Mouse (Mus musculus): Measurements from ENCODE around the gene Slc50a1.

DNA sequence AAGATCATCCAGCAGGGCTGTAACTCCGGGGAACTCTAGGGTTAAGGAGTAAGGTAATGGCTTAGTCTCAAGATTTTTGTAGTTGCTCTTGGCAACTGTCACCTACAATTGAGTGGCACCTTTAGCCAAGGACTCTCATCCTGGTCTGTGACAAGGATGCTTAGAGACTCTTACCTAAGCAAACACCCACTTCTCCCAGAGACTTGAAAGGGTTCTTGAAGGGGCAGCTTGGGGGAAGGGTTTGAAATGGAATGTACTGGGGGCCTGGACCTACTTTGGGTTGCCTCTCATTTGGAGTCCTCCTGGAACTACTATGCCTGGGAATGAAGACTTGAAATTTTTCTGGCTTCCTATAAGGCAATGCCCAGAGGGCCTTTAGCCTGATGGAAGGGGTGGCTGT lies 52.1 kb downstream of the Slc50a1 start:
- TF ChIP-seq CTCF (IDR thresholded peaks at IDR 0.05; ENCODE audit: insufficient read depth, low read length) (no peak), POLR2A (IDR thresholded peaks at IDR 0.05; ENCODE audit: borderline replicate concordance, extremely low read depth, low read depth, low read length) (no peak)
